Mouse (Mus musculus) liver, embryonic 13.5 days (tissue): Measurements from ENCODE around the gene Sphk1. TPM values are rescaled to one million over a fixed set of nuclear protein-coding genes. Genes with fewer than 3 reads are reported as not detected.

Experiments used
- ATAC-seq: fragments of 200-750 bp; cut with Nextera tagmentation; 2 replicates; pipeline ENCODE4 v1.8.0; 2017; ENCODE audit warnings: low read depth, mild to moderate bottlenecking, moderate number of reproducible peaks, moderate library complexity
- DNase-seq: peaks from one replicate; pipeline ENCODE4 v3.0.0; 2022
- H3K27ac ChIP-seq: fragments of 300-500 bp; sonication (generic); 2 replicates; pipeline ENCODE4 v1.5.1; 2015; ENCODE audit warnings: moderate library complexity, mild to moderate bottlenecking, inconsistent platforms
- H3K27me3 ChIP-seq: fragments of 300-500 bp; sonication (generic); 2 replicates; pipeline ENCODE4 v1.6.1; 2015; ENCODE audit warnings: mild to moderate bottlenecking, inconsistent platforms
- H3K36me3 ChIP-seq: fragments of 300-500 bp; sonication (generic); 2 replicates; pipeline ENCODE4 v1.6.1; 2015; ENCODE audit warnings: mild to moderate bottlenecking, inconsistent platforms
- H3K4me1 ChIP-seq: fragments of 300-500 bp; sonication (generic); replicated peaks from 2 replicates; pipeline ENCODE4 v1.6.1; 2015; ENCODE audit warnings: inconsistent platforms
- H3K4me2 ChIP-seq: fragments of 300-500 bp; sonication (generic); 2 replicates; pipeline ENCODE4 v1.6.1; 2015; ENCODE audit warnings: inconsistent platforms, mild to moderate bottlenecking, moderate library complexity
- H3K4me3 ChIP-seq: fragments of 300-500 bp; sonication (generic); replicated peaks from 2 replicates; pipeline ENCODE4 v1.5.1; 2015; ENCODE audit warnings: mild to moderate bottlenecking, inconsistent platforms
- H3K9ac ChIP-seq: fragments of 300-500 bp; sonication (generic); 2 replicates; pipeline ENCODE4 v1.6.1; 2015; ENCODE audit warnings: mild to moderate bottlenecking, inconsistent platforms
- H3K9me3 ChIP-seq: fragments of 300-500 bp; sonication (generic); replicated peaks from 2 replicates; pipeline ENCODE4 v1.6.1; 2016; ENCODE audit warnings: inconsistent platforms
- WGBS: fragments of 180-500 bp; shearing (Covaris S2); methylation state at CpG from one replicate; pipeline ENCODE4 v1.1.7; 2015; ENCODE audit not compliant: insufficient replicate concordance; 5-methylcytosine and 5-hydroxymethylcytosine counted together
- polyA plus RNA-seq: library from polyadenylated mRNA; unstranded; fragments of >200 nt; fragmentation: Nextera tagmentation; extraction: Ambion mirVana; gene quantifications from 2 replicates; pipeline ENCODE4 v1.2.1, GENCODE M21; 2015

The Sphk1 gene
- polyA plus RNA-seq, 1 experiment from 2014 or later, result 32.7 TPM

GRCm38 (mm10) chr11:116511301-116511868 is 19.3 kb upstream of the Sphk1 start:
- WGBS, result 39% methylated on average over 7 of the region's 7 CpGs
- ATAC-seq, result peak; percentile 59; the same call in 1 of the 2 replicates

DNA sequence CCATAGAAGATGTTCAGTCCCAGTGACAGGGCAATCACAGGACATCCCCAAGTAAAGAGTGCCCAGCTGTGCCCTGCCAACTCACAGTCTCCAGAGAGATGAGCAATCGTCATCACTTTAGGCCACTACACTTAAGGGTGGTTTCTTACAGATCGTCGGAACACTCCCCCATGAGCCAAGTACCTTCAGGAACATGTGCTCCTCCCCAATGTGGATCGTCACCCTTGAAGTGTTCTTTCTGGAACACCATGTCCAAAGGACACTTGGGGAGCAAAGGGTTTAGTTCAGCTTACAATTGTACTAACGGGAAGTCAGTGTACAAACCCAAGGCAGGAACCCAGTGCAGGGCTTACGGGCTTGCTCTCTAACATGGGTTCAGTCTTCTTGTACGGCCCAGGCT is 18.6 kb upstream of the Sphk1 start:
- WGBS, result 85% methylated on average over 7 of the region's 7 CpGs
- Histone ChIP-seq H3K4me3 (no peak overlapping the region), H3K9me3 (no peaks in the 10 kb centered on the region), H3K36me3 (no peaks in the 10 kb centered on the region), H3K4me1 (peaks cover 31% of the 10 kb centered on the region), H3K9ac (no peak overlapping the region), H3K27me3 (peaks cover 7% of the 10 kb centered on the region; the same call in 1 of the 2 replicates), H3K4me2 (no peak overlapping the region), H3K27ac (no peak overlapping the region)
- ATAC-seq, result no peak
- no peak for DNase-seq

More at GRCm38 (mm10) chr11:116511301-116511868, 19.3 kb upstream of the Sphk1 start:
- Histone ChIP-seq H3K36me3 (no peaks in the 10 kb centered on the region), H3K4me2 (no peak overlapping the region), H3K27me3 (peaks cover 7% of the 10 kb centered on the region; the same call in 1 of the 2 replicates), H3K27ac (peak overlapping the region; percentile 50), H3K4me1 (peaks cover 39% of the 10 kb centered on the region), H3K4me3 (no peak overlapping the region), H3K9me3 (no peaks in the 10 kb centered on the region), H3K9ac (no peak overlapping the region)
- DNase-seq, result peak; percentile 63

GRCm38 (mm10) chr11:116512987-116513386 is 17.7 kb upstream of the Sphk1 start:
- DNase-seq, result no peak
- H3K27ac ChIP-seq, result no peak overlapping the region
- H3K4me1 ChIP-seq, result peaks cover 24% of the 10 kb centered on the region
- no peaks in the 10 kb centered on the region for H3K36me3 ChIP-seq
- WGBS, result 72% methylated on average over 6 of the region's 6 CpGs
- peaks cover 11% of the 10 kb centered on the region for H3K27me3 ChIP-seq
- H3K4me3 ChIP-seq, result no peak overlapping the region
- H3K4me2 ChIP-seq, result no peak overlapping the region
- H3K9me3 ChIP-seq, result no peaks in the 10 kb centered on the region
- no peak overlapping the region for H3K9ac ChIP-seq
- ATAC-seq, result no peak

DNA sequence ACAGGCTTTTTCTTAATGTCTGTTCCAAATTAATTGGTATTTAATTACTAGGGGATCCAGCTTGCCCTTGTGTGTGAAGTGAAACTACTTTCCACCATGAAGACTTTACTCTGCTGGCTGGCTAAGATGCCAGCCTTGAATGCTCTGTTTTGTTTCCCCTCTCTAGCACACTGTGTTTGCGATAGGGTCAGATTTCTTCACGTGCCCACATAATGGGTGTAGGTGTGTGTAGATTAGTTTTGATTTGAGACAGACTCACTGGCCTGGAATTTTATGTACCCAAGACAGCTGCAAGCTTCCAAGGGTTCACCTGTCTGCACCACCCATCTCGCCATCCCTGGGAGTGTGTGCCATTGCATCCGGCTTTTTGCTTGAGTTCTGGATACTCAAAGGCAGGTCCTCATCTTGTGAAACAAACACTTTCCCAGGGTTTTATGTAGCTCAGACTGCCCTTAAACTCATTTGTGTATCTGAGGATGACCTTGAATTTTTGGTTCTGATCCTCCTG is 17.1 kb upstream of the Sphk1 start:
- Histone ChIP-seq H3K27ac (no peak overlapping the region), H3K27me3 (peaks cover 15% of the 10 kb centered on the region), H3K4me3 (no peak overlapping the region), H3K4me1 (peaks cover 23% of the 10 kb centered on the region), H3K36me3 (no peaks in the 10 kb centered on the region), H3K4me2 (no peak overlapping the region), H3K9me3 (no peaks in the 10 kb centered on the region), H3K9ac (no peak overlapping the region)
- no peak for ATAC-seq
- 69% methylated on average over 4 of the region's 4 CpGs for WGBS
- DNase-seq, result no peak

DNA sequence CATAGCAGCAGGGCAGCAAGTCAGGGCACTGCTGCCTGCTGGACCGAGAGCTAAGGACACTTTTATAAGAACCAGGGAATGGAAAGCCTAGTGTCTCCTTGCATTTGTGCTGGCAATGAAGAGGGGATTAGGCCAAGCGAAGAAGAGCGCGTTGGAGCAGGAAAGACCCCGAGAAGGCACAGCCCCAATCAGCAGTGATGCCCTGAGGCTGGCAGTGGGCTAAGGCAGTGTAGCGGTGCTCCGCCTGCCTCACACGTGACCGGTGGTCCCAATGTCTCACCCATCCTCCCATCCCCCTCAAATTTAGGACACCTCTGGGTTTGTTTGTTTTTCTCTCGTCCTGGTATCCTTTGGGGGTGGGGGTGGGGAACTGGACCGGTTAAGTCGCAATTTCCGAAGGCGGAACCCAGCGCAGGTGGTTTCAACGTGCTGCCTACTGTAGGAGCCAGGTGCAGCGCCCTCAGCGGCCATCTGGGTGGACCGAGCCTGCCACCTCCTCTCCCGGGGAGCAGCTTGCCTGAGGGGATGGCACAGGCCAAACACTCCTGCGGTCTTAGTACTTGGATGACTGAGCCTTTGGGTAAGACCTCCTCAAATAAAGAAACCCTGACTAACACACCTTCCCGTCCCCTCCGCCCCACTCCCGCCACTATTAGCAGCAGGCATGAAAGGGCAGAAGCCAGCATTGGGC is 15.2 kb upstream of the Sphk1 start:
- Histone ChIP-seq H3K4me2 (no peak overlapping the region), H3K9me3 (no peaks in the 10 kb centered on the region), H3K4me3 (no peak overlapping the region), H3K36me3 (no peaks in the 10 kb centered on the region), H3K27ac (no peak overlapping the region), H3K4me1 (peaks cover 24% of the 10 kb centered on the region), H3K27me3 (peaks cover 23% of the 10 kb centered on the region), H3K9ac (no peak overlapping the region)
- DNase-seq (no peak), ATAC-seq (no peak)
- WGBS, result 38% methylated on average over 24 of the region's 24 CpGs

- Histone ChIP-seq H3K9me3 (no peaks in the 10 kb centered on the region), H3K36me3 (no peaks in the 10 kb centered on the region), H3K27me3 (peaks cover 39% of the 10 kb centered on the region), H3K4me3 (no peak overlapping the region), H3K4me1 (peaks cover 28% of the 10 kb centered on the region), H3K4me2 (no peak overlapping the region), H3K9ac (no peak overlapping the region), H3K27ac (no peak overlapping the region)
- WGBS, result 47% methylated on average over 8 of the region's 8 CpGs
- DNase-seq (no peak), ATAC-seq (no peak)
Measured at GRCm38 (mm10) chr11:116518482-116518881, 12.2 kb upstream of the Sphk1 start.

DNA sequence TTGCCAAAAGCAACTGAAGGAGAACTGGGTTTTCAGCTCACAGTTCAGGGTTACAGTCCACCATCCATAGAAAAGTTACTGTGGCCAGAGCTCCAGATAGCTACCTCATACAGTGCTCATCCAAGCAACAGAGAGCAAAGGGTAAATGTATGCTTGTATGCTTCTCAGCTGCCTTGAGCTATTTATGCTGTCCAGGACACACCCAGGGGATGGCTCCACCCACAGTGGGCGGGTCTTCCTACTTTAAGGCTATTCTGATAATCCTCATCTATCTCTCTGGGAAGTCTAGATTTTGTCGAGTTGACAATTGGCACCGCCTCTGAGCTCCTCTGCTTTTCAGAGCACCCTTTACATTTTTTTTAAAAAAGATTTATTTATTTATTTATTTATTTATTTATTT is 9.6 kb upstream of the Sphk1 start:
- no peak overlapping the region for H3K27ac ChIP-seq
- peaks cover 31% of the 10 kb centered on the region for H3K4me1 ChIP-seq
- H3K27me3 ChIP-seq, result peaks cover 48% of the 10 kb centered on the region
- H3K36me3 ChIP-seq, result no peaks in the 10 kb centered on the region
- no peak overlapping the region for H3K9ac ChIP-seq
- no peaks in the 10 kb centered on the region for H3K9me3 ChIP-seq
- no peak overlapping the region for H3K4me2 ChIP-seq
- 23% methylated on average over 3 of the region's 3 CpGs for WGBS
- ATAC-seq, result peak; percentile 81
- H3K4me3 ChIP-seq, result no peak overlapping the region
- peak; percentile 59 for DNase-seq

GRCm38 (mm10) chr11:116522046-116522445 is 8.7 kb upstream of the Sphk1 start:
- H3K36me3 ChIP-seq, result no peaks in the 10 kb centered on the region
- H3K27me3 ChIP-seq, result peaks cover 54% of the 10 kb centered on the region
- 73% methylated on average over 3 of the region's 3 CpGs for WGBS
- peaks cover 31% of the 10 kb centered on the region for H3K4me1 ChIP-seq
- H3K9me3 ChIP-seq, result no peaks in the 10 kb centered on the region
- no peak overlapping the region for H3K4me2 ChIP-seq
- no peak overlapping the region for H3K27ac ChIP-seq
- ATAC-seq (no peak), DNase-seq (no peak)
- no peak overlapping the region for H3K4me3 ChIP-seq
- H3K9ac ChIP-seq, result no peak overlapping the region

DNA sequence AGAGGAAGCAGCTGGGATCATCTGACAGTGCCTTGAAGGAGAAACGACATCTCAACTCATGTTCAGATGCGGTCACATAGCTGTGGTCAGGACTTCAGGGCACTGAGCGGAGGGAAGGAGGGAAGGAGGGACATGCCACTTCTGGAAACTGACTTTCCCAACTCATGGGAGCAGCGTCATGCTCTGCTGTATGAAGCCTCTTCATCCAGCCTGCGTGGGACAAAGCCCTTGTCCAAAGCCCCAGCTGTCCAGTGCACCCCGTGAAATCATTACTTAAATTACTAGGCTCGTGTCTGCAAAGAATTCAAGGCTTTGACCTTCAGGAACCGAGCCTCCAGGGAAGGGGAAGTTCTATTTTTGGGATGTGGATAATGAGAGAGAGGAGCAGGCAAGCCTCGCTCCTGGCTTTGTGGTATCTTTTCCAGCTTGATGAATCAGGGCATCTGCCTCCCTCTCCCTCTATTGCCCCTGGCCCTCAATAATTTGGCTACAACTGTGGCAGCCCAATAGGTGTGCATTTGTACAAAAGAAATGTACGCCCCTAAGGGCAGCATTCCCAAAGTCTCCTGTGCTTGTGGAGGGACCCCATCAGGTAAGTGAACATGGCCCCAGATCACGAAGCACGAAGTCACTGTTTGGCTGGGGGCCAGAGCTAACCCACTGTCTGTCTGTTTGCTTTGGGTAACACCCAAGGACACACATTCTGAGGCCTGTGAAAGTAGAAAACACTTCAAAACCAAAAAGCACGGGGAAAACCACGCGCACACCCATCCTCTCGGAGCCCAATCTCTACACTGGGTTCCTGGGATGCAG is 7.6 kb upstream of the Sphk1 start:
- DNase-seq (no peak), ATAC-seq (no peak)
- Histone ChIP-seq H3K4me3 (no peak overlapping the region), H3K36me3 (no peaks in the 10 kb centered on the region), H3K4me2 (no peak overlapping the region), H3K27me3 (peaks cover 59% of the 10 kb centered on the region), H3K9ac (no peak overlapping the region), H3K9me3 (no peaks in the 10 kb centered on the region), H3K27ac (no peak overlapping the region; the same call in 1 of the 2 replicates), H3K4me1 (peaks cover 31% of the 10 kb centered on the region)
- WGBS, result 44% methylated on average over 16 of the region's 16 CpGs

DNA sequence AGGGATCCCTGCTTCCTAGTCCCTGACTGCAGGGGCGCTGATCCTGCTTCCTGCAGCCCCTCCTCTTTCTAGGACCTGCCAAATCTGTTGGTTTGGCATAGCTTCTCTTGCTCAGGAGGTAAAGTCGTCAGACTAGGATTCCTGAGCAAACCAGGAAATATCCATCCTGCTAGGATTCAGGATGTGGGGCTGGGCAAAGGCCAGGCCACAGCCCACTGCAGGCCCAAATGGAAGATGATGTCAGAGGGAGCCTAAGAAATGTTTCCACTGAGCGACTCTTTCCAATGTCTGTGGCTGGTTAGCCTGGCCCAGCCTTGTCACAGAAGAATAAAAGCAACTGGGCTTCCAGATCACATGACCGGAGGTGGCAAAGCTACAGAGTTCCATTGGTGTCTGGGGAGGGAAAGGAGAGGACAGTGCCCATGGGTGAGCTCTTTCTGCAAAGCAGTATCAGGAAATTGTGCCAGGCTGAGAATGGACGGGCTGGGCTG is 7.0 kb upstream of the Sphk1 start:
- 45% methylated on average over 5 of the region's 5 CpGs for WGBS
- H3K36me3 ChIP-seq, result no peaks in the 10 kb centered on the region
- no peaks in the 10 kb centered on the region for H3K9me3 ChIP-seq
- no peak overlapping the region for H3K9ac ChIP-seq
- DNase-seq (no peak), ATAC-seq (no peak)
- H3K4me3 ChIP-seq, result no peak overlapping the region
- H3K4me2 ChIP-seq, result no peak overlapping the region
- H3K4me1 ChIP-seq, result peaks cover 27% of the 10 kb centered on the region
- no peak overlapping the region for H3K27ac ChIP-seq
- peaks cover 62% of the 10 kb centered on the region for H3K27me3 ChIP-seq

DNA sequence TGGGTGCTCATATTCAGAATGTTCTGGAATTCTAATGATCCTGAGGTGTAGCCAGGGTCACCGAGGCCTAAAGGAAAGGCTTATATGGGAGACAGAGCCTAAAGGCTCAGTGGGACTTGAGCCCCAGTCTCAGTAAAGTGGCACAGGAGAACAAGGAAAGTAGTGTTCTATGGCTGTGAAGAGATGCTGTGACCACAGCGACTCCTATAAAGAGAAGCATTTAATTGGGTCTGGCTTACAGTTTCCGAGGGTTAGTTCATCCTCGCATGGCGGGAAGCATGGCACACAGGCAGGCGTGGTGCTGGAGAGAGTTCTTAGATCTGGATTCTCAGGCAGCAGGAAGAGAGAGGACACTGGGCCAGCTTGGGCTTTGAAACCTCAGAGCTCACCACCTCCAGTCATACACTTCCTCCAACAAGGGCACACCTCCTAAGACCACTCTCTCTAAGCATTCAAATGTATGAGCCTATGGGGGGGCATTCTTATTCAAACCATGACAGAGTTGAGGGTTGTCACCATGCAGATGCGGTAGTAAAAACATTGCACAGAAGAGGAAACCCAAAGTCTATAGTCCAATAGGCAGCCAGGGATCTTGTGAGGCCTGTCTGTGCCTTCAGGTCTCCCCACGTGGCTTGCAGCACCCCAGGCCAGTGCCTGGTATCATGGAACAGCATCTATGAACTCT is 1.9 kb upstream of the Sphk1 start:
- no peaks in the 10 kb centered on the region for H3K9me3 ChIP-seq
- H3K4me1 ChIP-seq, result peaks cover 36% of the 10 kb centered on the region
- DNase-seq, result no peak
- no peak overlapping the region for H3K9ac ChIP-seq
- ATAC-seq, result no peak
- no peak overlapping the region for H3K4me3 ChIP-seq
- H3K27ac ChIP-seq, result 0 out of 2 replicates have a peak overlapping the region, but pooled peaks have one; percentile 7
- H3K4me2 ChIP-seq, result no peak overlapping the region
- H3K27me3 ChIP-seq, result peaks cover 76% of the 10 kb centered on the region
- WGBS, result 82% methylated on average over 8 of the region's 8 CpGs
- no peaks in the 10 kb centered on the region for H3K36me3 ChIP-seq
